In genomic region chr11:70969271-70969794, GRCm38 (mm10) we compare ENCODE assay signal across 8 mouse cellular contexts. TPM values are rescaled to one million over a fixed set of nuclear protein-coding genes. Genes with fewer than 3 reads are reported as not detected.
DNase-seq lines count a peak whose midpoint lies in the region; ATAC-seq and TF ChIP-seq lines count a peak whose summit lies in the region.

No protein-coding gene starts in this region.

- H3K4me1 ChIP-seq in brown adipose tissue, adult 24 weeks (ENCODE audit: control insufficient read depth, insufficient read depth, insufficient read length, low read length): no peaks in the 10 kb centered on the region; the same call in 1 of the 2 replicates
- H3K4me1 ChIP-seq in forebrain, embryonic 15.5 days: peaks cover 25% of the 10 kb centered on the region
- peaks cover 55% of the 10 kb centered on the region for H3K4me1 ChIP-seq in liver, embryonic 13.5 days (replicated peaks)

- H3K4me2 ChIP-seq in forebrain, embryonic 15.5 days (replicated peaks): peak overlapping the region; percentile 83
- H3K4me2 ChIP-seq in liver, embryonic 13.5 days: peak overlapping the region; percentile 87

- peak overlapping the region; percentile 91 for H3K4me3 ChIP-seq in layer of hippocampus, adult 2 months
- H3K4me3 ChIP-seq in brown adipose tissue, adult 24 weeks (ENCODE audit: insufficient read depth, low read depth, low read length): peak overlapping the region; percentile 91
- H3K4me3 ChIP-seq in forebrain, embryonic 15.5 days: peak overlapping the region; percentile 89
- H3K4me3 ChIP-seq in liver, embryonic 13.5 days (replicated peaks): peak overlapping the region; percentile 84

- H3K27me3 ChIP-seq in forebrain, embryonic 15.5 days: no peaks in the 10 kb centered on the region
- no peaks in the 10 kb centered on the region for H3K27me3 ChIP-seq in liver, embryonic 13.5 days

- H3K36me3 ChIP-seq in forebrain, embryonic 15.5 days: peaks cover 29% of the 10 kb centered on the region
- peaks cover 57% of the 10 kb centered on the region for H3K36me3 ChIP-seq in liver, embryonic 13.5 days

- peak overlapping the region; percentile 97 for H3K9ac ChIP-seq in forebrain, embryonic 15.5 days (replicated peaks)
- peak overlapping the region; percentile 89 for H3K9ac ChIP-seq in liver, embryonic 13.5 days

- H3K9me3 ChIP-seq in forebrain, embryonic 15.5 days: no peaks in the 10 kb centered on the region
- H3K9me3 ChIP-seq in liver, embryonic 13.5 days (replicated peaks): no peaks in the 10 kb centered on the region

- no peak for TF ChIP-seq CTCF in layer of hippocampus, adult 2 months (conservative IDR thresholded peaks at IDR 0.05)

- DNase-seq in layer of hippocampus, adult 2 months (ENCODE audit: low spot score in 2 of 2): peak in 1 of 2 experiments; percentile 27
- DNase-seq in layer of hippocampus, postnatal 25 days (ENCODE audit: extremely low spot score in 1 of 2, low spot score in 1 of 2): no peak
- no peak for DNase-seq in liver, embryonic 13.5 days
- DNase-seq in adipocyte (ENCODE audit: low spot score): no peak
- DNase-seq in spleen, postnatal 4 days (ENCODE audit: low spot score in 2 of 2): no peak
- no peak for DNase-seq in frontal cortex, postnatal 10 days (ENCODE audit: low spot score in 2 of 2)

- ATAC-seq in forebrain, embryonic 15.5 days (replicated peaks): peak; percentile 15
- ATAC-seq in liver, embryonic 13.5 days (ENCODE audit: low read depth): peak; percentile 5; the same call in 1 of the 2 replicates

- peak overlapping the region; percentile 98 for H3K27ac ChIP-seq in layer of hippocampus, adult 2 months
- H3K27ac ChIP-seq in brown adipose tissue, adult 24 weeks (replicated peaks; ENCODE audit: low read depth, low read length): peak overlapping the region; percentile 80
- H3K27ac ChIP-seq in forebrain, embryonic 15.5 days (replicated peaks): peak overlapping the region; percentile 94
- peak overlapping the region; percentile 89 for H3K27ac ChIP-seq in liver, embryonic 13.5 days

- under 1% methylated on average over 25 of the region's 25 CpGs for WGBS in forebrain, embryonic 15.5 days
- WGBS in liver, embryonic 13.5 days (ENCODE audit: insufficient replicate concordance): under 1% methylated on average over 25 of the region's 25 CpGs

RNA-seq across cellular contexts. Expression of gene Nup88, which starts 0.4 kb away (rescaled TPM):
- 10 to 100 TPM; 53.3 to 57.7 TPM for total RNA-seq in layer of hippocampus, adult 2 months (2021)
- total RNA-seq in layer of hippocampus, postnatal 25 days (2021): 10 to 100 TPM; 48.2 to 57.0 TPM
- polyA plus RNA-seq in brown adipose tissue, adult 24 weeks (2012; ENCODE audit: insufficient read depth, insufficient read length, missing spikeins): 38.2 and 45.9 TPM in 2 replicates
- 148 and 149 TPM in 2 replicates for polyA plus RNA-seq in forebrain, embryonic 15.5 days (2015; fragmentation: Nextera tagmentation; extraction: Ambion mirVana)
- polyA plus RNA-seq in liver, embryonic 13.5 days (2015; fragmentation: Nextera tagmentation; extraction: Ambion mirVana): 67.4 and 78.9 TPM in 2 replicates

RNA-seq across cellular contexts. Expression of gene Rpain, which starts 0.7 kb away (rescaled TPM):
- total RNA-seq in layer of hippocampus, adult 2 months (2021): 10 to 100 TPM; 35.3 to 36.1 TPM
- 10 to 100 TPM; 36.7 to 41.2 TPM for total RNA-seq in layer of hippocampus, postnatal 25 days (2021)
- polyA plus RNA-seq in brown adipose tissue, adult 24 weeks (2012; ENCODE audit: insufficient read depth, insufficient read length, missing spikeins): 16.5 and 23.7 TPM in 2 replicates
- 82.6 and 88.3 TPM in 2 replicates for polyA plus RNA-seq in forebrain, embryonic 15.5 days (2015; fragmentation: Nextera tagmentation; extraction: Ambion mirVana)
- 95.3 and 97.0 TPM in 2 replicates for polyA plus RNA-seq in liver, embryonic 13.5 days (2015; fragmentation: Nextera tagmentation; extraction: Ambion mirVana)

RNA-seq across cellular contexts. Expression of gene C1qbp, which starts 13.5 kb away (rescaled TPM):
- 10 to 100 TPM; 97.1 to 99.5 TPM for total RNA-seq in layer of hippocampus, adult 2 months (2021)
- 100 to 1,000 TPM; 101 to 111 TPM for total RNA-seq in layer of hippocampus, postnatal 25 days (2021)
- 190 and 210 TPM in 2 replicates for polyA plus RNA-seq in brown adipose tissue, adult 24 weeks (2012; ENCODE audit: insufficient read depth, insufficient read length, missing spikeins)
- 208 TPM in 2 replicates for polyA plus RNA-seq in forebrain, embryonic 15.5 days (2015; fragmentation: Nextera tagmentation; extraction: Ambion mirVana)
- polyA plus RNA-seq in liver, embryonic 13.5 days (2015; fragmentation: Nextera tagmentation; extraction: Ambion mirVana): 321 and 342 TPM in 2 replicates

RNA-seq across cellular contexts. Expression of gene Dhx33, which starts 34.9 kb away (rescaled TPM):
- total RNA-seq in layer of hippocampus, adult 2 months (2021): 10 to 100 TPM; 66.7 to 78.8 TPM
- total RNA-seq in layer of hippocampus, postnatal 25 days (2021): 10 to 100 TPM; 54.2 to 56.4 TPM
- polyA plus RNA-seq in brown adipose tissue, adult 24 weeks (2012; ENCODE audit: insufficient read depth, insufficient read length, missing spikeins): 6.9 and 10.0 TPM in 2 replicates
- 16.8 and 17.3 TPM in 2 replicates for polyA plus RNA-seq in forebrain, embryonic 15.5 days (2015; fragmentation: Nextera tagmentation; extraction: Ambion mirVana)
- 7.5 and 10.2 TPM in 2 replicates for polyA plus RNA-seq in liver, embryonic 13.5 days (2015; fragmentation: Nextera tagmentation; extraction: Ambion mirVana)

RNA-seq across cellular contexts. Expression of gene Mis12, which starts 50.1 kb away (rescaled TPM):
- 10 to 100 TPM; 13.7 to 15.5 TPM for total RNA-seq in layer of hippocampus, adult 2 months (2021)
- total RNA-seq in layer of hippocampus, postnatal 25 days (2021): 10 to 100 TPM; 12.9 to 15.7 TPM
- polyA plus RNA-seq in brown adipose tissue, adult 24 weeks (2012; ENCODE audit: insufficient read depth, insufficient read length, missing spikeins): 6.8 and 13.4 TPM in 2 replicates
- polyA plus RNA-seq in forebrain, embryonic 15.5 days (2015; fragmentation: Nextera tagmentation; extraction: Ambion mirVana): 39.4 and 40.5 TPM in 2 replicates
- 22.6 and 25.4 TPM in 2 replicates for polyA plus RNA-seq in liver, embryonic 13.5 days (2015; fragmentation: Nextera tagmentation; extraction: Ambion mirVana)
